Mouse (Mus musculus) hindbrain, embryonic 15.5 days (tissue): Measurements from ENCODE around the gene Eif2s2. TPM values are rescaled to one million over a fixed set of nuclear protein-coding genes. Genes with fewer than 3 reads are reported as not detected.
"Not testable (repeated sequence)": the region's sequence is repeated elsewhere in the genome, so short reads cannot be mapped to it uniquely, and the experiment has no call there.

Experiments
- ATAC-seq: fragments of 200-750 bp; cut with Nextera tagmentation; 2 replicates; pipeline ENCODE4 v1.8.0; 2017; ENCODE audit warnings: low read depth, moderate number of reproducible peaks, moderate TSS enrichment; ENCODE audit not compliant: low FRiP score
- H3K27ac ChIP-seq: fragments of 300-500 bp; sonication (generic); replicated peaks from 2 replicates; pipeline ENCODE4 v1.5.1; 2015; ENCODE audit warnings: mild to moderate bottlenecking, inconsistent platforms
- H3K27me3 ChIP-seq: fragments of 300-500 bp; sonication (generic); 2 replicates; pipeline ENCODE4 v1.6.1; 2015; ENCODE audit warnings: control low read depth, inconsistent platforms
- H3K36me3 ChIP-seq: fragments of 300-500 bp; sonication (generic); 2 replicates; pipeline ENCODE4 v1.6.1; 2015; ENCODE audit warnings: control low read depth, inconsistent platforms
- H3K4me1 ChIP-seq: fragments of 300-500 bp; sonication (generic); replicated peaks from 2 replicates; pipeline ENCODE4 v1.6.1; 2015; ENCODE audit warnings: control low read depth, inconsistent platforms
- H3K4me2 ChIP-seq: fragments of 300-500 bp; sonication (generic); 2 replicates; pipeline ENCODE4 v1.6.1; 2015; ENCODE audit warnings: moderate library complexity, mild to moderate bottlenecking, inconsistent platforms
- H3K4me3 ChIP-seq: fragments of 300-500 bp; sonication (generic); 2 replicates; pipeline ENCODE4 v1.5.1; 2015; ENCODE audit warnings: mild to moderate bottlenecking, inconsistent platforms
- H3K9ac ChIP-seq: fragments of 300-500 bp; sonication (generic); 2 replicates; pipeline ENCODE4 v1.6.1; 2015; ENCODE audit warnings: inconsistent platforms
- H3K9me3 ChIP-seq: fragments of 300-500 bp; sonication (generic); 2 replicates; pipeline ENCODE4 v1.6.1; 2016; ENCODE audit warnings: control low read depth, inconsistent platforms
- WGBS: fragments of 180-500 bp; shearing (Covaris S2); methylation state at CpG from one replicate; pipeline ENCODE4 v1.1.7; 2015; 5-methylcytosine and 5-hydroxymethylcytosine counted together
- polyA plus RNA-seq: library from polyadenylated mRNA; unstranded; fragments of >200 nt; fragmentation: Nextera tagmentation; extraction: Ambion mirVana; gene quantifications from 2 replicates; pipeline ENCODE4 v1.2.1, GENCODE M21; 2015

Gene Eif2s2
- polyA plus RNA-seq, 1 experiment from 2014 or later = 65.8 TPM

DNA sequence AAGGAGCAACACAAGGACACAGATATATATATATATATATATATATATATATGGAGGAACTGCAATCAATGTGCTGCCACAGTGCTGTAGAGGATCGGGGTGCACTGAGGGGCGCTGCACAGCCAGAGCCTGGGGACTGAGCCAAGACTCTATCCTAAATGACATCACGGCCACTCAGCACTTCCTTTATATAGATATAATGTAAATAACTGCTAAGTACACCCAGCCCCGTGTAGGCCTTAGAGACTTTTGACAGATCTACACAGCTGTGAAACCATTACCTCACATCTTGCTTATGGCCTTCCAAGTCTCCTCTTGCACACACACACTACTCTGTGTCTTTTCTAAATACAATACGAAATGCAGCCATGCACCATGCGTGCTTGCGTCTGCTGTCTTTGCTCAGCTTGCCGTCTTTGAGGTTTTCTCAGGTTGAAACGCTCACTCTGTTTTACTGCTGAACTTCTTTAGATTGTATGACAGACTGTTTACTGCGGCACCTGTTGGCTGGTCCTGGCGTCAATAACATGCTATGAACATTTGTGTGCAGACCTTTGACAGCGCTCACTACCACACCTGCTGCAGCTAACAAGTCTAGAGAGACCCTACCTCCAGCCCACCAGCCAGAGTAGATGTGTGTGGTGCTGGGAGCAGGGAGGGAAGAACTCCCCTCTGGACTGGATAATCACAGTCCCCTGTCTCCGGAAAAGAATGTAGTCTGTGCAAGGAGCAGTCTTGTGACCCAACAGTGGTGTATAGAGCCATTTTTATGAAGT is 25.3 kb upstream of the Eif2s2 start:
- Histone ChIP-seq H3K27me3 (no peaks in the 10 kb centered on the region), H3K4me1 (no peaks in the 10 kb centered on the region), H3K27ac (no peak overlapping the region), H3K9ac (no peak overlapping the region), H3K4me2 (no peak overlapping the region), H3K4me3 (no peak overlapping the region), H3K36me3 (no peaks in the 10 kb centered on the region), H3K9me3 (no peaks in the 10 kb centered on the region)
- ATAC-seq = no peak
- 83% methylated on average over 13 of the region's 13 CpGs for WGBS

DNA sequence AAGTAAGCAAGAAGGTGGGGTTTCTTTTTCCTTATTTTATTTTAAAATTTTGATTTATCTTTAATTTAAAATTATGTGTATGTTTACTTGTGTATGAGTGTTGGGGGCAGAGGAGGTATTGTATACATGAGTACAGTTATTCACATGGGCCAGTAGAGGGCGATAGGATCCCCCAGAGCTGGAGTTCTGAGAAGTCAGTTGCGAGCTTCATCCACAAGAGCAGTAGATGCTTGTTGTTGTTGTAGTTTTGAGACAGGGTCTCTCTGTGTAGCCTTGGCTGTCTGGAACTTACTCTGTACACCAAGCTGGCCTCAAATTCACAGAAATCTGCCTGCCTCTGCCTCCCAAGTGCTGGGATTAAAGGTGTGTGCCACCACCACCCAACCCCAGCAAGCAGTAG is 23.8 kb upstream of the Eif2s2 start:
- Histone ChIP-seq H3K4me1 (no peaks in the 10 kb centered on the region), H3K9ac (no peak overlapping the region), H3K4me2 (no peak overlapping the region), H3K36me3 (no peaks in the 10 kb centered on the region), H3K9me3 (no peaks in the 10 kb centered on the region), H3K4me3 (no peak overlapping the region), H3K27me3 (no peaks in the 10 kb centered on the region), H3K27ac (no peak overlapping the region)
- no peak for ATAC-seq
- WGBS = 17% methylated on average over 2 of the region's 2 CpGs

DNA sequence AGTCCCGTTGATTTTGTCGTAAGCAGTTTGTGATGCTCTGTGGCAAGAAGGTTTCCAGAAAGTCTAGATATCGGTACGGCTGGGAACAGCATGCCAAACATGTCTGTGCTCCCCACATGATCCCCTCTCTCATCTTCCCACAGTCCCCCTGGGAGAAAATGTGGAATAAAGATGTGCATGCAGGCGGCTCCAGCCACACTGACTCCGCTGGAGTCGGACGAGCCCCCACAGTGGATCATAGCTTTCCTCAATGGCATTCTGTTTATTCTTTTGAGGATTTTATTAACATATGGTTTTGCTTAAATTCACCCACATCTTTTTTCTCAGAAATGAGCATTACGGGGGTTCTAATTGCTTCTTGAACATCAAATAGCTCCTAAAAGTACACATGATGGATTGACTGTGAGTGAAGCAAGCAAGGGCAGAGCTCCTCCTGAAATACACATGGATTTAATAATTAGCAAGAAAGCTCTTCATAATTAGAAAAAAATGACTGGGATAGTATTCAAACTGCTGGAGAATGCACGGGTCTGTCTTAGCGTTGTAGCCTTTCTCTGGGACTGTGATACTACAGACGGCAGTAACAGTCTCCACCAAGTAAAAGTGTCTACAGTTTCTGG is 23.3 kb upstream of the Eif2s2 start:
- ATAC-seq = no peak
- Histone ChIP-seq H3K4me3 (no peak overlapping the region), H3K9me3 (no peaks in the 10 kb centered on the region), H3K27ac (no peak overlapping the region), H3K4me2 (no peak overlapping the region), H3K36me3 (no peaks in the 10 kb centered on the region), H3K27me3 (no peaks in the 10 kb centered on the region), H3K9ac (no peak overlapping the region), H3K4me1 (no peaks in the 10 kb centered on the region)
- WGBS = 77% methylated on average over 12 of the region's 12 CpGs

DNA sequence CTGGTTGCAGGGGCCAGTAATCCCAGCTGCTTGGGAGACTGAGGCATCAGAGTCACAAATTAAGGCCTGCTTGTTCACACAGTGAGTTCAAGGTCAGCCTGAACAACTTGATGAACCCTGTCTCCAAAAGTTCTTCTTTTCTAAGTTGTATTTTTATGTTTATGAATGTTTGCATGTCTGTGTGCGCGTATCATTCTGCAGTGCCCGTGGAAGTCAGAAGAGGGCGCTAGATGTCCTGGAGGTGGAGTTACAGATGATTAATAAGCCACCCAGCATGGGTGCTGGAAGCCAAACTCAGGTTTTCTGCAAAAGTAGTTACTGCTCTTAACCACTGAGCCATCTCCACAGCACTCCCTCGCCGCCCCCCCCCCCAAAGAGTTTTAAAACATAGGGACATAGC is 17.1 kb upstream of the Eif2s2 start:
- no peak overlapping the region for H3K4me3 ChIP-seq

DNA sequence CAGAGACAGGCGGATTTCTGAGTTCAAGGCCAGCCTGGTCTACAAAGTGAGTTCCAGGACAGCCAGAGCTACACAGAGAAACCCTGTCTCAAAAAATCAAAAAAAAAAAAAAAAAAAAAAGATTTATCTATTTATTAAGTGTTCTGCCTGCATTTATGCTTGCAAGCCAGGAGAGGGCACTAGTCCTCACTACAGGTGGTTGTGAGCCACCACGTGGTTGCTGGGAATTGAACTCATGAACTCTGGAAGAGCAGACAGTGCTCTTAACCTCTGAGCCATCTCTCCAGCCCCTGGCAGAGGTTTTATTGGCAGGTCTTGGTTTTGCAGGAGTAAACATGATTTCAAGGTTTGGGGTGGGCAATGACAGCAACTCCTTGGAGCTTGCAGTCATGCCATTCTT is 15.5 kb upstream of the Eif2s2 start:
- H3K27me3 ChIP-seq = not testable (repeated sequence)

More for the DNA sequence above, 17.1 kb upstream of the Eif2s2 start:
- no peaks in the 10 kb centered on the region for H3K4me1 ChIP-seq
- H3K4me2 ChIP-seq = no peak overlapping the region
- WGBS = 76% methylated on average over 6 of the region's 6 CpGs
- no peaks in the 10 kb centered on the region for H3K27me3 ChIP-seq
- H3K27ac ChIP-seq = no peak overlapping the region
- H3K9me3 ChIP-seq = no peaks in the 10 kb centered on the region
- no peaks in the 10 kb centered on the region for H3K36me3 ChIP-seq
- no peak overlapping the region for H3K9ac ChIP-seq
- ATAC-seq = no peak

DNA sequence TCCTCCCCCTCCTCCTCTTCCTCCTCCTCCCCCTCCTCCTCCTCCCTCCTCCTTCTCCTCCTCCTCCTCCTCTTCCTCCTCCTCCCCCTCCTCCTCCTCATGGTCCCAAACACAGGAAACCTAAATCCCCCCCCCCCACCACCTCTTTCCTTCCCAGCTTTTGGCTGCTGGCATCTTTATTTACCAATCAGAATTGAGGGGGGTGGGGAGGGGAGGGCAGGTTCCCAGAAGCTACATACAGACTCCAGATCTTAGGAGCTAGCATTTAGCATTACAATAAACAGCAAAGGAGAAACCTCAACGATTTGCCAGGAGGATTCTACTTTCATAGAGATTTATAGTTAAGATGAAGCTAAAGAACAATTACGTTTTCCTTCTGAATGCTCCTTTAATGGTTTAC is 13.1 kb upstream of the Eif2s2 start:
- no peaks in the 10 kb centered on the region for H3K4me1 ChIP-seq
- no peak overlapping the region for H3K27ac ChIP-seq
- 39% methylated on average over 2 of the region's 2 CpGs for WGBS
- H3K27me3 ChIP-seq = no peaks in the 10 kb centered on the region
- ATAC-seq = no peak
- H3K36me3 ChIP-seq = no peaks in the 10 kb centered on the region
- no peak overlapping the region for H3K9ac ChIP-seq
- no peaks in the 10 kb centered on the region for H3K9me3 ChIP-seq
- no peak overlapping the region for H3K4me3 ChIP-seq
- no peak overlapping the region for H3K4me2 ChIP-seq

More for the DNA sequence above, 15.5 kb upstream of the Eif2s2 start:
- not testable (repeated sequence) for ATAC-seq, H3K4me3 ChIP-seq, H3K36me3 ChIP-seq, H3K4me1 ChIP-seq, H3K9ac ChIP-seq, H3K27ac ChIP-seq, H3K9me3 ChIP-seq, H3K4me2 ChIP-seq
- 45% methylated on average over 2 of the region's 2 CpGs for WGBS

DNA sequence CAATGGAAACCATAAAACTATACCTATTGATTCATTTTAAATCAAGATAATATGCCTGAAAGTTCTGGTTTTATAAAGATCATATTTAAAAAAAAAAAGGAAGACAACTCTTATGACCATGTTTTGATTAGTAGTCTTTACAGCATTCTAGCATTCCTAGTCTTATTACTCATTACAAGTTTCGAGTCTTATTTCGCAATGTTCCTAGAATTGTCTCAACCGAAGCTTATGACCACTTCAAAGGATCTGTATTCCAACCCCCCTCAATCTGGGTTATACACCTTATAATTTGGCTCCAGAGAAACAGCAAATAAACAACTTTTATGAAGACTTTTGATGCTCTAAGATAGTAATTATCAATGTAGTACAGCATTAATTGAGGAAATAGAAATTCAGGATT is 9.4 kb upstream of the Eif2s2 start:
- 95% methylated on average over 3 of the region's 3 CpGs for WGBS
- no peak overlapping the region for H3K9ac ChIP-seq

DNA sequence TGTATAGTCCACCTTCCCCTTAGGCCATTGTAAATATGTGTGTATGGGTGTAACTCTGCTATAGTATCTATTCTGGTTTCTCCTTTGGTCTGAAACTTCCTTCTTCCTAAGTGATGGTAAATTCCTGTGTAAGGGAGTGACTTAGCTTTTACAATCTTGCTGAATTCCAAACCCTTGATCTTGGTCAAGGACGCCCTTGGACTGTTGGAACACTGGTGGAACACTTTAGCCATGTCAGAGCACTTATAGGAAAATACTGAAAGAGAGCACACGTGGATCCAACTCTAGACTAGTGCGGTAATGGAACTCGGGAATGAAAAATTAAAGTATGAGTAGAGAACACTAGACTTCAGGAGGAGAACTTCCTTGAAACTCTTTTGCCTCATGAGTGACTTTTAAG is 6.7 kb upstream of the Eif2s2 start:
- 82% methylated on average over 4 of the region's 4 CpGs for WGBS
- H3K9me3 ChIP-seq, H3K4me3 ChIP-seq: not testable (repeated sequence)

More for the DNA sequence above, 9.4 kb upstream of the Eif2s2 start:
- H3K27ac ChIP-seq = no peak overlapping the region
- H3K9me3 ChIP-seq = no peaks in the 10 kb centered on the region
- H3K4me2 ChIP-seq = no peak overlapping the region
- H3K27me3 ChIP-seq = no peaks in the 10 kb centered on the region
- no peak overlapping the region for H3K4me3 ChIP-seq
- H3K4me1 ChIP-seq = no peaks in the 10 kb centered on the region
- no peak for ATAC-seq
- H3K36me3 ChIP-seq = no peaks in the 10 kb centered on the region

DNA sequence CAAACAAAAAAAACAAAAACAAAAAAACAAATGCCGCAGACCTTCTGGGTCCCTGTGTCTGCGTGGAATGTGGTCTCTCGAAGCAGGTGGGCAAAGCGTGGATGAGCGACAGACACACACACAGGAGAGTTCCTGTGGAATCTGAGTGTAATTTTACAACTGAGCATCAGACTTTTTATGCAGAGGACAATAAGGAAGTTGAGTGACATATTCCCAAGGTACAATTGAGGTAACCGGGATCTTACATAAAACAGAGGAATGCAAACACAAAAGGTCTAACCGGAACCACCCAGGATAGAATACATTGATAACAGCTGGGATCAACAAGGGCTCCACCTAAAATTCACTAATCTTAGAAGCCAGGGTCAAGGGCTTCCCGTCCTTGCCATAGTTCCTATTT is 6.3 kb upstream of the Eif2s2 start:
- H3K4me1 ChIP-seq, H3K9ac ChIP-seq, H3K9me3 ChIP-seq, H3K27me3 ChIP-seq, H3K27ac ChIP-seq, H3K4me3 ChIP-seq, H3K36me3 ChIP-seq, ATAC-seq, H3K4me2 ChIP-seq: not testable (repeated sequence)
- WGBS = 90% methylated on average over 8 of the region's 8 CpGs

More for the DNA sequence above, 6.7 kb upstream of the Eif2s2 start:
- not testable (repeated sequence) for H3K4me1 ChIP-seq, ATAC-seq, H3K27me3 ChIP-seq, H3K4me2 ChIP-seq, H3K36me3 ChIP-seq, H3K9ac ChIP-seq, H3K27ac ChIP-seq

DNA sequence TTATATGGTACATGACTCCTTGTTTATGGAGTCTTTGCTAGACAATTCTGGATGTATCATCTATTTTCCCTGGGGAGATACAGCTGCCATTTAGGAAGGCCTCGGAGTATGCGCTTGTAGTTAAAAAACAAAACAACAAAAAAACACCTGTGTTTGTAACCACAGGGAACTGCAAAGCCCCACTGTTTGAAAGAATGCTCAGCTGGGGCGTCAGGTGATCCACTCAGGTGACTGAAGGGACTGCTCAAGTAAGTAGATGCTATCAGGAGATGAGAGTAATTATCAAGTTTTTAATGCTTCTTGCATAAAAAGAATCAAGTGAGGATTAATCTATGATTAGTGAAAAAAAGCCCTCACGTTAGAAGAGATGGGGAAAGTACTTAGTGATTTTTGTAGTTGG is 813 bp upstream of the Eif2s2 start:
- peak overlapping the region; percentile 83; the same call in 1 of the 2 replicates for H3K4me3 ChIP-seq

DNA sequence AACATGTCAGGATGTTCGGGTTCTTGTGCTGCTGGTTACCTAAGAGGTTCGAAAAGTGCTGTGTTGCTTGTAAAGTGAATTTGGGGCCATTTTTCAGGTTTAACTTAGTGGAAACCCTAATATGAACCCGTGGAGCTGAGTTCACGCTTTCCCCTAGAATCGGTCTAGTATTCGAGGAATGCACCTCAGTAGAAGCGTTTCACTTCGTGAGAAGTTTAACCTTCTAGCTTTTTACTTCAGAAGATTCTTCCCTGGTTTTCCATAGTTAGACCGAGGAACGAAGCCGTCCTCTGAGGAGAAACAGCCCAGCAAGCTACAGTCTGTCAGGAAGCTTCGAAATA is 280 bp upstream of the Eif2s2 start:
- peak overlapping the region; percentile 83 for H3K4me3 ChIP-seq
- H3K27me3 ChIP-seq = 0 out of 2 replicates have a peak, but pooled peaks cover 3% of the 10 kb centered on the region
- peaks cover 28% of the 10 kb centered on the region for H3K4me1 ChIP-seq
- no peaks in the 10 kb centered on the region for H3K9me3 ChIP-seq
- H3K36me3 ChIP-seq = peaks cover under 1% of the 10 kb centered on the region; the same call in 1 of the 2 replicates
- 12% methylated on average over 12 of the region's 12 CpGs for WGBS
- peak; percentile 50 for ATAC-seq
- no peak overlapping the region for H3K27ac ChIP-seq
- H3K9ac ChIP-seq = peak overlapping the region; percentile 30; the same call in 1 of the 2 replicates
- H3K4me2 ChIP-seq = peak overlapping the region; percentile 74

More for the DNA sequence above, 813 bp upstream of the Eif2s2 start:
- WGBS = 61% methylated on average over 4 of the region's 4 CpGs
- Histone ChIP-seq H3K9me3 (no peaks in the 10 kb centered on the region), H3K4me2 (peak overlapping the region; percentile 74), H3K36me3 (no peaks in the 10 kb centered on the region), H3K27me3 (0 out of 2 replicates have a peak, but pooled peaks cover 3% of the 10 kb centered on the region), H3K4me1 (peaks cover 28% of the 10 kb centered on the region), H3K27ac (no peak overlapping the region), H3K9ac (no peak overlapping the region)
- no peak for ATAC-seq

DNA sequence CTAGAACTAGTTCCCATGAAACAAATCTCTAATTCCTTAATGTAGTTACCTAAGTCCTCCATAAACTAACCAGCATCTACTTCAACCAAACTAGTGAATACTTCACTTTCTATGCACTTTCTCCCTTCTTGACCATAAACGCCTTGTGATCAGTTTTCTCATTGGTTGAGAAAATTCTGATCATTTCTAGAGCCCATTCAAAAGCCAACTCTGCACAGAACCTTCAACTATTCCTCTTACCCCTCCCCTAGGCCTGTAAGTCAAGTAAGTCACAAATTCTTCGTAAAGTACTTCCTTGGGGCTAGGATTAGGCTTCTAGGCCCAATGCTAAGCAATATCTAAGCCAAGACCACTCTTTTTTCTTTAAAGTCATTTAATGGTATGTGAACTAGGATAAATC is 1.1 kb downstream of the Eif2s2 start:
- no peak overlapping the region for H3K27ac ChIP-seq
- no peak for ATAC-seq
- no peaks in the 10 kb centered on the region for H3K9me3 ChIP-seq
- H3K4me2 ChIP-seq = peak overlapping the region; percentile 69
- 0 out of 2 replicates have a peak, but pooled peaks cover 3% of the 10 kb centered on the region for H3K27me3 ChIP-seq
- H3K4me1 ChIP-seq = peaks cover 28% of the 10 kb centered on the region
- peak overlapping the region; percentile 83 for H3K9ac ChIP-seq
- H3K4me3 ChIP-seq = peak overlapping the region; percentile 83
- peaks cover 11% of the 10 kb centered on the region for H3K36me3 ChIP-seq
- 25% methylated on average over 2 of the region's 2 CpGs for WGBS
